Mouse (Mus musculus) leukemia stem cell, adult 10-12 weeks (primary cell): ENCODE measurements around the gene Ctnnbip1. TPM values are rescaled to one million over a fixed set of nuclear protein-coding genes. Genes with fewer than 3 reads are reported as not detected.

Source experiments
- polyA plus RNA-seq: library from polyadenylated mRNA; stranded (reverse); fragments of >175 nt; gene quantifications from 2 replicates; pipeline ENCODE4 v1.2.3, GENCODE M21; 2012; ENCODE audit warnings: low replicate concordance

The Ctnnbip1 gene
- polyA plus RNA-seq = 0.55 and 3.0 TPM in 2 replicates

GRCm38 (mm10) chr4:149517868-149518340 is at the start of gene Ctnnbip1:
Gene Ctnnbip1 (plus strand): TSS chr4:149518236.

GRCm38 (mm10) chr4:149477078-149477477 is 41.0 kb upstream of the Ctnnbip1 start, which contains the start of gene Tmem274:
Gene Tmem274 (plus strand): TSS chr4:149477378.

GRCm38 (mm10) chr4:149485053-149485824 is 32.8 kb upstream of the Ctnnbip1 start, which contains the start of the genes Nmnat1 and Lzic:
Gene Nmnat1 (minus strand): TSS chr4:149485202.
Gene Lzic (plus strand): TSS chr4:149485229.

GRCm38 (mm10) chr4:149586044-149586782 is 68.2 kb downstream of the Ctnnbip1 start, which contains the start of gene Clstn1:
Gene Clstn1 (plus strand): TSS chr4:149586468.

Other genes starting within 250 kb of the Ctnnbip1 start
- gene Kif1b, start 210.5 kb upstream of the Ctnnbip1 start, polyA plus RNA-seq = 1.5 and 3.1 TPM in 2 replicates
- 219 and 337 TPM in 2 replicates for gene Ube4b, start 91.5 kb upstream of the Ctnnbip1 start, polyA plus RNA-seq
- gene Rbp7, start 63.3 kb upstream of the Ctnnbip1 start, polyA plus RNA-seq = not detected in 2 replicates
- gene Tmem274, start 40.9 kb upstream of the Ctnnbip1 start, polyA plus RNA-seq = not detected in 2 replicates
- gene Nmnat1, start 33.0 kb upstream of the Ctnnbip1 start, polyA plus RNA-seq = 1.3 and 2.9 TPM in 2 replicates
- gene Lzic, start 33.0 kb upstream of the Ctnnbip1 start, polyA plus RNA-seq = 11.8 and 15.3 TPM in 2 replicates
- 9.5 and 10.6 TPM in 2 replicates for gene Clstn1, start 68.2 kb downstream of the Ctnnbip1 start, polyA plus RNA-seq
- gene Pik3cd, start 184.3 kb downstream of the Ctnnbip1 start, polyA plus RNA-seq = 37.1 and 68.7 TPM in 2 replicates
- 50.9 and 97.6 TPM in 2 replicates for gene Tmem201, start 219.8 kb downstream of the Ctnnbip1 start, polyA plus RNA-seq